Mouse (Mus musculus): Measurements from ENCODE around the gene Asb13. TPM values are rescaled to one million over a fixed set of nuclear protein-coding genes. Genes with fewer than 3 reads are reported as not detected.

Gene Asb13
- total RNA-seq, 2 experiments from 2014 or later: 5.4 to 6.5 TPM

Other genes starting within 250 kb of the Asb13 start
- 100 to 1,000 TPM; 164 to 171 TPM for gene Gdi2, start 96.0 kb upstream of the Asb13 start, total RNA-seq (2021)
- 10 to 100 TPM in 1 of 2 experiments, 1 to 10 TPM in 1; 8.8 to 10.7 TPM for gene Fam208b, start 22.9 kb upstream of the Asb13 start, total RNA-seq (2021)
- not detected for gene Calml3, start 170.3 kb downstream of the Asb13 start, total RNA-seq (2021)
- not detected for gene Calm4, start 203.7 kb downstream of the Asb13 start, total RNA-seq (2021)
- not detected for gene Calm5, start 220.1 kb downstream of the Asb13 start, total RNA-seq (2021)

Measured in gastrocnemius, postnatal 14 days (tissue).